Mouse (Mus musculus) mammary gland, adult 2 months (tissue): ENCODE results near the gene Ttpal. TPM values are rescaled to one million over a fixed set of nuclear protein-coding genes. Genes with fewer than 3 reads are reported as not detected.

Experiments
- polyA plus RNA-seq: library from polyadenylated mRNA; depleted of rRNA; stranded (reverse); fragments of >200 nt; gene quantifications from 2 replicates; pipeline ENCODE4 v1.2.3, GENCODE M21; 2012; ENCODE audit warnings: low replicate concordance; rRNA removed

Gene Ttpal
- 24.3 and 46.4 TPM in 2 replicates for polyA plus RNA-seq

DNA sequence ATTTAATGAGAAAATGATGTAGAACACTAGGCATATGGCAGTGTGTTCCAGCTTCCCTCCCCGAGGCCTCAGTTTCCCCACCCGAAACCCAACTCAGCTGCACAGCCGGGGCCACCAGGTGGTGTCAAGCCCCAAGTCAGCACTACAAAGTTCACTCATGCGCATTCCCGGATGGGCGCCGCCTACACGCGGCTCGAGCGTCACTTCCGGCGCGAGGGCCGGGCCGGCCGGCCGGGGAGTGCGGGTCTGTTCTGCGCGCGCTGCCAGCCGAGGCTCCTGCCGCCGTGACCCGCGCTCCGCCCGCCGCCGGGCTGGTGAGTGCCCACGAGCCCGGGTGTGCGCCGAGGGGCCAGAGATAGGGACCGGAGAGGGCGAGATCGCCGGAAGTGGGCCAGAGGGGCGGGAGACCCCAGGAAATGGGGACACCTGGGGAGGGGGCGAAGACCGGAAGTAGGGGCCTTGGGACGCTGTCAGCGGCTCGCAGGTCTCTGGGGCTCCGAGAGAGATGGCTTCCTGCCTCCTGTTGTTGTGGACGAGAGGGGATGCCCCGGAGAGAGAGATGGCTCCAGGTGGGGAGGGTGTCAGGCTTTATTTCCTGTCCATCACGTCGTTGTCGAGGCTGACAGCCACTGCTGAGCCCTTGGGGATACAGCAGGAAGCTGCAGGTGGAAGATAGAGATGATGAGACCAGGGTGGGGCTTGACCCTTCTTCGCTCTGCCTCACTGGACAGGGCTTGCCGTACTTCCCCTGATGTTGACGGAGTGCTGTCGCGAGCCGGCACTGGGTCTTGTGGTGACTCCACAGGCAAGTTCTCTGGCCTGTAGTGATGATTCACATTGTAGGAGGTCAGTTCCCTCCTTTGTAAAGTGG is at the start of gene Ttpal:
Gene Ttpal (plus strand): TSS at position 214 of the 871 bp plus-strand sequence.

GRCm38 (mm10) chr2:163644575-163645385 is 42.7 kb downstream of the Ttpal start, which contains the start of gene Serinc3:
Gene Serinc3 (minus strand): TSS chr2:163645131.

GRCm38 (mm10) chr2:163657975-163658886 is 56.1 kb downstream of the Ttpal start, which contains the start of gene Pkig:
Gene Pkig (plus strand): TSS chr2:163658386.

Other genes starting within 250 kb of the Ttpal start
- 9.0 and 68.6 TPM in 2 replicates for gene Jph2, start 204.3 kb upstream of the Ttpal start, polyA plus RNA-seq
- 8.0 and 20.3 TPM in 2 replicates for gene Oser1, start 177.6 kb upstream of the Ttpal start, polyA plus RNA-seq
- gene Gdap1l1, start 163.8 kb upstream of the Ttpal start, polyA plus RNA-seq = 1.1 and 2.5 TPM in 2 replicates
- gene Fitm2, start 129.7 kb upstream of the Ttpal start, polyA plus RNA-seq = 56.3 TPM in 2 replicates
- 14.0 and 14.7 TPM in 2 replicates for gene R3hdml, start 110.0 kb upstream of the Ttpal start, polyA plus RNA-seq
- 0.07 and 1.0 TPM in 2 replicates for gene Hnf4a, start 95.5 kb upstream of the Ttpal start, polyA plus RNA-seq
- 326 and 633 TPM in 2 replicates for gene Serinc3, start 42.8 kb downstream of the Ttpal start, polyA plus RNA-seq
- gene Pkig, start 56.1 kb downstream of the Ttpal start, polyA plus RNA-seq = 97.0 and 131 TPM in 2 replicates
- 2.2 and 2.7 TPM in 2 replicates for gene Ada, start 147.9 kb downstream of the Ttpal start, polyA plus RNA-seq
- 16.1 and 19.6 TPM in 2 replicates for gene Ccn5, start 218.5 kb downstream of the Ttpal start, polyA plus RNA-seq